Mouse (Mus musculus): ENCODE data around the gene Alx3.
"Not testable (repeated sequence)": the region's sequence is repeated elsewhere in the genome, so short reads cannot be mapped to it uniquely, and the experiment has no call there.

Alx3 gene

GRCm38 (mm10) chr3:107627641-107628040 is 32.8 kb downstream of the Alx3 start:
- DNase-seq = no peak

GRCm38 (mm10) chr3:107628551-107628950 is 33.7 kb downstream of the Alx3 start:
- no peak for DNase-seq

GRCm38 (mm10) chr3:107629411-107629810 is 34.6 kb downstream of the Alx3 start:
- DNase-seq = no peak

- DNase-seq = no peak
These were observed 36.1 kb downstream of the Alx3 start, which contains the start of gene Gm10961 for GRCm38 (mm10) chr3:107630682-107631522. Gene Gm10961 (plus strand): TSS chr3:107631322.

- DNase-seq = peak; percentile 98
These were observed 36.7 kb downstream of the Alx3 start, which contains the start of gene Strip1 for GRCm38 (mm10) chr3:107631523-107631958. Gene Strip1 (minus strand): TSS chr3:107631694.

- no peak for DNase-seq
These were observed 38.0 kb downstream of the Alx3 start for GRCm38 (mm10) chr3:107632786-107633185.

GRCm38 (mm10) chr3:107633906-107634305 is 39.1 kb downstream of the Alx3 start:
- no peak for DNase-seq

- no peak for DNase-seq
These were observed 41.0 kb downstream of the Alx3 start for GRCm38 (mm10) chr3:107635836-107636235.

GRCm38 (mm10) chr3:107636236-107636635 is 41.4 kb downstream of the Alx3 start:
- no peak for DNase-seq

GRCm38 (mm10) chr3:107637606-107638172 is 42.9 kb downstream of the Alx3 start:
- peak; percentile 63 for DNase-seq

GRCm38 (mm10) chr3:107646947-107647346 is 52.1 kb downstream of the Alx3 start:
- no peak for DNase-seq

- not testable (repeated sequence) for DNase-seq
These were observed 55.4 kb downstream of the Alx3 start for GRCm38 (mm10) chr3:107650276-107650675.

GRCm38 (mm10) chr3:107652968-107653367 is 58.1 kb downstream of the Alx3 start:
- no peak for DNase-seq

- no peak for DNase-seq
These were observed 60.0 kb downstream of the Alx3 start for GRCm38 (mm10) chr3:107654861-107655260.

All from retina, postnatal 1 day (tissue).